Mouse (Mus musculus): ENCODE data around the gene Hoxc9. TPM values are rescaled to one million over a fixed set of nuclear protein-coding genes. Genes with fewer than 3 reads are reported as not detected.

Gene Hoxc9
- polyA plus RNA-seq, 1 experiment, result 0.74 TPM

DNA sequence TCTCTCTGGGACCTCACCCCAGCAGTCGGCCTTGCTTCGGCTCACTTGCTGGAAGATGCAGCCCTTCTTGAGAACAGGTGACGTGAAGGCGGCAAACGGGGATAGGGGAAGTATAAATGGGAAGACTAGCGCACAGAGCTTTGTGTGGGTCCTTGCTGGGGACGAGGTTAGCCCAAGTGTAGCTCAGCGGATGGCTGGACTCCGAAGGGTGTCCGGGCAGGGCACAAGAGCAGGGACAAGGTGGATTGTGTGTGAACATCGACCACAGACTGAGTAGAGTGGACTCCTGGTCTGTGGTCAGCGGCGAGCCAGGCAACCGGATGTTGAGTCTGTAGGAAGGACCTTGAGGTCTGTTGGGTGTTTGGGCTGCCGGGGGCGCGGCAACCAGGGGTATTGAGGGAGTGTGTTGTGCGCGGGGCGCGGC lies 539 bp upstream of the Hoxc9 start:
- DNase-seq (ENCODE audit: low read depth, low spot score), result no peak
- WGBS, result 9% methylated on average over 21 of the region's 21 CpGs

GRCm38 (mm10) chr15:102976631-102977422 lies 588 bp downstream of the Hoxc9 start:
- 6% methylated on average over 37 of the region's 37 CpGs for WGBS
- no peak for DNase-seq (ENCODE audit: low read depth, low spot score)

DNA sequence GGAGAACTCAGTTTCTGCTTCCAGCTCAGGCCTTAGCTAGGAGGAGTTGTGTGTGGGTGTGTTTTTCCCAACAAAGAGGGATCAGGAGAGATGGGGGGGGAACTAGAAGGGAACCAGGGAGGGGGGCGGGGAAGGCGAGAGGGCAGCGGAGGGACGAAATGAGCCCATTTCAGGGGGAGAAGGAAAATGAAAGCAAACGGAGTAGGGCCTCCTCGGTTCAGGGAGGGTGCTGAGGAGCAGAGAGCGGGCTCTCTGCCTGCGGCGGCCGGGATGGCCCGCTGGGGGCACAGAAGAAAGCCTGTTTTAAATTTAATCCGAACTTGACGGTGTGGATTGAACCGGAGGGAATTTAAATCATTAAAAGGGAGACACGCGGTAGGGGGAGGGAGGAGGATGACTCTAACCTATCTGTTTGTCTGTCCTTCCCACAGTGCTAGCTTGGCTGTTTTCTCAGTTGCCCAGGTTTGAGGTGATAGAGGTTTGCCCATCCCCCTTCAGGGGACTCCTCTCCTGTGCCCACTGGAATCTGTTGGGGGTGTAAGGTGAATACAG lies 1.3 kb downstream of the Hoxc9 start:
- DNase-seq (ENCODE audit: low read depth, low spot score), result no peak
- 10% methylated on average over 16 of the region's 16 CpGs for WGBS

DNA sequence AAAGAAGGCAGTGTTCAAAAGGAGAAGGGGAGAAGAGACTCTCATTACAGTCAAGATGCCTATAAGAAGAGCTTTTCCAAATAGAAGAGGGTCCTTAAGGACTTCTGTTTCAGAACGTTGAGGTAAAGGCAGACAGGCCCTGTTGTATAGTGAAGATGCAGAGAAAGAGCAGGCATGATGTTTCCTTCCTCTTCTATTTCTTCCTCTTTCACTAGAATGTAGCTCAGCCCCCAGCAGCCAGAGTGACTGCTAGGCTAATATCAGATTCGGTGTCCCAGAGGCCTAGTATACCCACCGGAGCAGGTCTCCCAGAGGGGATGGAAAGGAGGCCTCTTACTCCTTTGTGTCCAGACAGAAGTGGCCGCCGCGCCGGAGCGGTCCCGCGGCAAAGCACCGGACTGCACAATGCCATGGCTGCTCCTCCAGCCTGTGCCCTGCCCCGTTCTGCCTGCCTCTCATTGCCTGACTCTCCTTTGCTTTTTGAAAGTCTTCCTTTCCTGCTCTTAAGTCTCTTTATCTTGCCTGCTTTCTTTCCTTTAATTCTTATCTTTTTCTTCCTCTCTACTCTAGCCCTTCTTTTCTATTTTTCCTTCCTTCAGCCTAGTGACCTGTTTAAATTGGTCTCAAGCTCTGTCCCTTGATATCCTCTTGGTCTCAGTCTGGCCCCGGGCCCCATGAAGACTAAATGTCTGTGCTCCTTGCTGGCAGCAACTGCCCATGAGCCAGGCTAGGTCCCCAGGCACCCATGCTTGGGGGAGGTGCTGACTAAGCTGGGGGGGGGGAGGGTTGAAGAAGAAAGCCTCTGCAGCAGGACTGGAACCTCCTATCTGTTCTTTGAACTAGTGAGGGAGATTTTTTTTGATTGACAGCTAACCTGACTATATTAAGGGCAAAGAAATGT lies 2.6 kb downstream of the Hoxc9 start:
- DNase-seq (ENCODE audit: low read depth, low spot score), result no peak
- WGBS, result 20% methylated on average over 13 of the region's 13 CpGs

GRCm38 (mm10) chr15:102979936-102980335 lies 3.7 kb downstream of the Hoxc9 start:
- WGBS, result 10% methylated on average over 1 of the region's 1 CpGs
- no peak for DNase-seq (ENCODE audit: low read depth, low spot score)

- 7% methylated on average over 11 of the region's 11 CpGs for WGBS
- no peak for DNase-seq (ENCODE audit: low read depth, low spot score)
Observed at GRCm38 (mm10) chr15:102980352-102980751, 4.1 kb downstream of the Hoxc9 start.

GRCm38 (mm10) chr15:102980912-102981311 lies 4.7 kb downstream of the Hoxc9 start:
- WGBS, result 3% methylated on average over 14 of the region's 14 CpGs
- DNase-seq (ENCODE audit: low read depth, low spot score), result no peak

- DNase-seq (ENCODE audit: low read depth, low spot score), result no peak
- WGBS, result 2% methylated on average over 88 of the region's 88 CpGs
Observed at GRCm38 (mm10) chr15:102981379-102982288, 5.4 kb downstream of the Hoxc9 start.

GRCm38 (mm10) chr15:102983716-102984115 lies 7.5 kb downstream of the Hoxc9 start:
- no peak for DNase-seq (ENCODE audit: low read depth, low spot score)
- 19% methylated on average over 12 of the region's 12 CpGs for WGBS

DNA sequence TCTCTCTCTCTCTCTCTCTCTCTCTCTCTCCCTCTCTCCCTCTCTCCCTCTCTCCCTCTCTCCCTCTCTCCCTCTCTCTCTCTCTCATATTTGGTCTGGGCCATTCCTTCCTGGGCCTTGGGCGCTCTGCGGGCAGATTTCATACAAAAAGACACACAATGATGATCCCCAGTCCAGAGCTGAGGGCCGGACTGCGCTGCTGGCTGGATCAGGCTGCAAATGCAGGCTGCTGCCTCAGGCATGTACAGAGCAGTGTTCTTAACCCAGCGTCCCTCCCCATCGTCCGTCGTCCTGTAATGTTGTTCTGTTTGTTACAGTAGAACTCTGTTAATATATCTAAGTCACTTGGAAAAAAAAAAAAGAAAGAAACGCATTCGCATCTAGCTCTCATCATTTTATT lies 8.3 kb downstream of the Hoxc9 start:
- no peak for DNase-seq (ENCODE audit: low read depth, low spot score)

DNA sequence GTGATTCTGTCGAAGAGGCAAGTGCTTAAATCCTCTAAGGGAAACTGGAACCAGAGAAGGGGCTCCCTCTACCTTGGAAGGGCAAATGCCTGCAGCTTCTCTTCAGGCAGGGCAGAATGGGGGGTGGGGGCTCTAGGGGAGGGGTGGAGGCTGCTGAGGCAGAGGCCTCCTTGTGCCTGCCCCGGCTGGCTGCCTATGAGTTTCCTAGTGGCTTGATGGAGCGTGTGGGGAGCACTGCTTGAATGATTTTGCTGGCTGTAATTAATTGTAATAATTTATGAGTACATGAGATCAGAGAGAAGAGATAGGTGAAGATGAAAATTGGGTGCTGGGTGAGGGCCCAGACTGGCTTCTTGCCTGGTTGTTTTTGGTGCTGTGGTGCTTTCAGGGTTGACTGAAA lies 8.7 kb downstream of the Hoxc9 start:
- WGBS, result 48% methylated on average over 3 of the region's 3 CpGs
- DNase-seq (ENCODE audit: low read depth, low spot score), result no peak

More for the DNA sequence above, 8.3 kb downstream of the Hoxc9 start:
- 31% methylated on average over 10 of the region's 10 CpGs for WGBS

- 7% methylated on average over 21 of the region's 21 CpGs for WGBS
- peak; percentile 72 for DNase-seq (ENCODE audit: low read depth, low spot score)
Observed at GRCm38 (mm10) chr15:102987124-102987833, 11.0 kb downstream of the Hoxc9 start.

- WGBS, result 28% methylated on average over 5 of the region's 5 CpGs
Observed at GRCm38 (mm10) chr15:102988078-102988477, 11.8 kb downstream of the Hoxc9 start.

DNA sequence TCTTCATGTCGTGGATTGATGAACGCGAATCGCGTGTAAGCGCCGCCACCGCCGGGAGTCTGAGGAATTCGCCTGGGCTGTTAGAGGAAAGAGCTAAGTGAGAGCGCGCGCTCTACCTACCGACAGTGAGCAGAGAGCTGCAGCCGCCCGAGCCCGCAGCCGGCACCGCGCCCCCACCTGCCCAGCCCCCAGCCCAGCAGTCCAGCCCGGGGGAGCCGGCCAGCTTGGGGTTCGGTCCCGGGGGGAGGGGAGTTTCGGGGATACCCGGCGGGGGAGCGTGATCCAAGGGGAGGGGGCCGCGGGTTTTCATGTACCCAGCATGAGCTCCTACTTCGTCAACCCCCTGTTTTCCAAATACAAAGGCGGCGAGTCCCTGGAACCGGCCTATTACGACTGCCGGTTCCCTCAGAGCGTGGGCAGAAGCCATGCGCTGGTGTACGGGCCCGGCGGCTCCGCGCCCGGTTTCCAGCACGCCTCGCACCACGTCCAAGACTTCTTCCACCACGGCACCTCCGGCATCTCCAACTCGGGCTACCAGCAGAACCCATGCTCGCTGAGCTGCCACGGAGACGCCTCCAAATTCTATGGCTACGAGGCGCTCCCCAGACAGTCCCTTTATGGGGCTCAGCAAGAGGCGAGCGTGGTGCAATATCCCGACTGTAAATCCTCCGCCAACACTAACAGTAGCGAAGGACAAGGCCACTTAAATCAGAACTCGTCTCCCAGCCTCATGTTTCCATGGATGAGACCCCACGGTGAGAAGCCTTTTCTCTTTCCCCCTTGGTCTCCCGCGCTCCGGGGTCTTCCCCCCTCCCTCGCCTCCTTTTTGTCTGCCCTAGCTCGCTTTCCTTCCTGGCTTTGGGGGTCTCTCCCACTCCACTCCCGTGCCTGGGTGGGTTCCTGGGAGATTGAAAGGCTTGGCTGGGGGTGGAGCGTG lies 14.5 kb downstream of the Hoxc9 start, which contains the start of gene Hoxc8:
Hoxc8 (plus strand) TSS at position 147 of the 937 bp plus-strand sequence.
- 7% methylated on average over 69 of the region's 69 CpGs for WGBS
- no peak for DNase-seq (ENCODE audit: low read depth, low spot score)

More at GRCm38 (mm10) chr15:102988078-102988477, 11.8 kb downstream of the Hoxc9 start:
- DNase-seq (ENCODE audit: low read depth, low spot score), result no peak

DNA sequence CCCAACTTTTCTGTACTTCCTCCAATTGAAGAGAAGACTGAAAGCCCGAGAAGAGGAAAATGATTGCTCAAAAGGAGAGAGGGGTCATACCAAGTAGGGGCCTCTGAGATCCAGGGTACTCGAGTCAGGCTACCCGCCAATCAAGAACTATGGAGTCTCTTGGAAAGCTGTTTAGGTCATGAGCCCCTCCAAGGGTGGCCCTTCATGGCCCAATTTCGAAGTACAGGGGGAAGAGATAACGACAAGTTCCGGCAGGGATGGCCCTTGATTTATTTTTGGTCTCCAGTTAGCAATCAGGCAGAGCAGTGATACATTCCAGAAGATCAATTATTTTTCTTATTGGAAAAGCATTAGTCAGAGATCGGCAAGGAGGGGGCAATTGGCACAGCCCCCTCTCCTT lies 15.5 kb downstream of the Hoxc9 start:
- WGBS, result 11% methylated on average over 7 of the region's 7 CpGs
- no peak for DNase-seq (ENCODE audit: low read depth, low spot score)

DNA sequence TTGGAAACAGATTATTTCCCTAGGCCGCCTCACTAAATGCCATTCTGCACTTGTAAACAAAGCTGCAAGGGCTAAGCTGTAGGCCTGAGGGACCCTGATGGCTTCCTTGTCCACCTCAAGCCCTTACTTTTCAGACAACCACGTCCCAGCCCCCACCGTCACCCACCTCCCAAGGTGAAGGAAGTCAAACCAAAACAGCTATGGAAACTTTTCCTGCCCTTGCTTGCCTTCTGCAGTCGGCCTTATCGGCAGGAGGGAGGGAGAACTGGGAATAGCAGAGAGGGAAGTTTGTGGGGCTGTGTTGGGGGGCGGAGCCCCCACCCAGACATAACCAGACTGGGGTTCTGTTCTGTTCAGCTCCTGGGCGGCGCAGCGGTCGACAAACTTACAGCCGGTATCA lies 16.0 kb downstream of the Hoxc9 start:
- no peak for DNase-seq (ENCODE audit: low read depth, low spot score)
- 15% methylated on average over 11 of the region's 11 CpGs for WGBS

DNA sequence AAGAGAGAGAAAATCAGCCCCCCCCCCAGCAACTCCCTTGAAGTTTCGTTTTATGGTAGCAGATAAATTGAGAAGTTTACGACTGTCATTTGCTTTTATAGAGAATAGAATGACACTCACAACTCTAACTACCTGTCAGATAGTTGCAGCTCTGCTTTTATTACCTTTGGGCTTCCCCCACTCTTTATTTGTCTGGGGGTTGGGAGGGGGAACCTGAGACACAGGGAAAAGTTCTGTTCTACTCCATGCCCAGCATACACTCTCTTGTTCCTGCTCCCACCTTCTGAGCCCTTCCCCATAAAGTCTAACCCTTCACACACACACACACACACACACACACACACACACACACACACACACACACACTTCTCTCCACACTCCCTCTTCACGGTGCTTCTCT lies 16.6 kb downstream of the Hoxc9 start:
- 15% methylated on average over 3 of the region's 3 CpGs for WGBS
- DNase-seq (ENCODE audit: low read depth, low spot score), result no peak

DNA sequence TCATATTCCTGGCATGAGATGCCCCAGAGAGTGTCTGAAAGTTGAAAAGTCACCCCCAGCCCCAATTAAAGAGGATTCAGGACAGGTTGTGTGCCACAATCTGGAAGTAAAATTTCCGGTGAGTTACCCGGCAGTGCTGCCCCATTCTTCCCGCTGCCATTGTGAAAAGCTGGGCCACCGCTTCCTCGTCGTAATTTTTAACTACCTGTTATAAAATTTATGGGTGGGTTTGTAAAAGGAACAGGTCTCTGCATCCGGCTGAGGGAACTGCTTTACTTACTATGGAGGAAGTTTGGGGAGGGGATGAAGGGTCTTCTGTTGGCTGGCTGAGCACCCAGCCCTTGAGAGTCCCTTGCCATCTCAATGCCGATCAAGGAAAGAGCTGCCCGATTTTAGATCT lies 20.3 kb downstream of the Hoxc9 start:
- 10% methylated on average over 9 of the region's 9 CpGs for WGBS
- DNase-seq (ENCODE audit: low read depth, low spot score), result no peak
